Mouse (Mus musculus) liver, embryonic 15.5 days (tissue): ENCODE data around the gene Rnf34. TPM values are rescaled to one million over a fixed set of nuclear protein-coding genes. Genes with fewer than 3 reads are reported as not detected.

Source experiments
- ATAC-seq: fragments of 200-750 bp; cut with Nextera tagmentation; 2 replicates; pipeline ENCODE4 v1.8.0; 2017; ENCODE audit warnings: moderate number of reproducible peaks, mild to moderate bottlenecking, moderate library complexity; ENCODE audit not compliant: insufficient read depth
- H3K27ac ChIP-seq: fragments of 300-500 bp; sonication (generic); replicated peaks from 2 replicates; pipeline ENCODE4 v1.5.1; 2015; ENCODE audit warnings: mild to moderate bottlenecking, inconsistent platforms
- H3K27me3 ChIP-seq: fragments of 300-500 bp; sonication (generic); 2 replicates; pipeline ENCODE4 v1.6.1; 2015; ENCODE audit warnings: mild to moderate bottlenecking, inconsistent platforms
- H3K36me3 ChIP-seq: fragments of 300-500 bp; sonication (generic); replicated peaks from 2 replicates; pipeline ENCODE4 v1.6.1; 2015; ENCODE audit warnings: moderate library complexity, mild to moderate bottlenecking, inconsistent platforms
- H3K4me1 ChIP-seq: fragments of 300-500 bp; sonication (generic); replicated peaks from 2 replicates; pipeline ENCODE4 v1.6.1; 2015; ENCODE audit warnings: inconsistent platforms
- H3K4me2 ChIP-seq: fragments of 300-500 bp; sonication (generic); 2 replicates; pipeline ENCODE4 v1.6.1; 2015; ENCODE audit warnings: moderate library complexity, mild to moderate bottlenecking, inconsistent platforms
- H3K4me3 ChIP-seq: fragments of 300-500 bp; sonication (generic); replicated peaks from 2 replicates; pipeline ENCODE4 v1.5.1; 2015; ENCODE audit warnings: mild to moderate bottlenecking, inconsistent platforms
- H3K9ac ChIP-seq: fragments of 300-500 bp; sonication (generic); 2 replicates; pipeline ENCODE4 v1.6.1; 2015; ENCODE audit warnings: moderate library complexity, mild to moderate bottlenecking, inconsistent platforms
- H3K9me3 ChIP-seq: fragments of 300-500 bp; sonication (generic); replicated peaks from 2 replicates; pipeline ENCODE4 v1.6.1; 2016; ENCODE audit warnings: inconsistent platforms
- WGBS: fragments of 180-500 bp; shearing (Covaris S2); methylation state at CpG from one replicate; pipeline ENCODE4 v1.1.7; 2015; ENCODE audit warnings: mixed read lengths; ENCODE audit not compliant: insufficient replicate concordance; 5-methylcytosine and 5-hydroxymethylcytosine counted together
- polyA plus RNA-seq: library from polyadenylated mRNA; unstranded; fragments of >200 nt; fragmentation: Nextera tagmentation; extraction: Ambion mirVana; gene quantifications from 2 replicates; pipeline ENCODE4 v1.2.1, GENCODE M21; 2015

The Rnf34 gene
- polyA plus RNA-seq, 1 experiment from 2014 or later = 11.0 TPM

GRCm38 (mm10) chr5:122823976-122824375, 25.9 kb upstream of the Rnf34 start:
- Histone ChIP-seq H3K27ac (0 out of 2 replicates have a peak overlapping the region, but pooled peaks have one; percentile 0), H3K4me2 (no peak overlapping the region), H3K36me3 (peaks cover 4% of the 10 kb centered on the region), H3K4me3 (no peak overlapping the region), H3K9ac (no peak overlapping the region), H3K4me1 (peaks cover 37% of the 10 kb centered on the region), H3K27me3 (no peaks in the 10 kb centered on the region), H3K9me3 (no peaks in the 10 kb centered on the region)
- WGBS = 78% methylated on average over 1 of the region's 1 CpGs
- no peak for ATAC-seq

DNA sequence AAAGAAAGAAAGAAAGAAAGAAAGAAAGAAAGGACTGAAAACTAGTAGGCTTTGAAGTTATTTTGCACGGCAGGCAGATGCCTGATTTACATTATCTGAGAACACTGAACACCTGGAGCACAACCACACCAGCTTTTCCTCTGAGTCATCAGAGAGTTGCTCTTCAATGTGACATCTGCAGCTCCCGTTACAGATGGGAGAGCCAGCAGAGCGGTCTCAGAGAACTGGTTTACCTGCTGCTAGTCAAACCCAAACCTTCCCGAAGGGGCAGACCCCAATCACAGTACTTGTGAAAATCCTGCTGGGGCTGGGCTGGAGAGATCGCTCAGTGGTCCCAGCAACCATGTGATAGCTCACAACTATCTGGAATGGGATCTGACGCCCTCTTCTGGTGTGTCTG, 25.4 kb upstream of the Rnf34 start:
- no peak for ATAC-seq
- no peak overlapping the region for H3K9ac ChIP-seq
- no peak overlapping the region for H3K4me3 ChIP-seq
- no peaks in the 10 kb centered on the region for H3K27me3 ChIP-seq
- peaks cover 34% of the 10 kb centered on the region for H3K4me1 ChIP-seq
- WGBS = 59% methylated on average over 6 of the region's 6 CpGs
- no peak overlapping the region for H3K4me2 ChIP-seq
- peaks cover under 1% of the 10 kb centered on the region for H3K36me3 ChIP-seq
- no peak overlapping the region for H3K27ac ChIP-seq
- no peaks in the 10 kb centered on the region for H3K9me3 ChIP-seq

DNA sequence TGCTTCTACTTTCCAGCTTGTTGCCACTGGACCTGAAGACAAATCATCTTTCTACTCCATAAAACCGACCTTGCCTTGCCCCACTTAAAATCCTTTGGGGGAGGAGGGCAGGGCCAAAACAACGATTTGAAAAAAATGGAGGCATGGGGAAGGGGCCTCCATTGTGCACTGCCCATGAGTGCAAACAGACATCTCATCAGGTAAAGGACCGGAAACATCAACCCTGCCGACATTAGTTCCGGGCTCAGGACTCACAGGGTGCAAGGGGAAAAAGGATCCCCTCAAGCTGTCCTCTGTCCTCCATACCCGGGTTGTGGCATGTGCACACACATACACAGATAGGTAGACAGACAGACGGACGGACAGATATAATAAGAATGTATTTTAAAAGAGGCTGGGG, 24.7 kb upstream of the Rnf34 start:
- Histone ChIP-seq H3K4me3 (no peak overlapping the region), H3K4me2 (no peak overlapping the region), H3K4me1 (peaks cover 27% of the 10 kb centered on the region), H3K9me3 (no peaks in the 10 kb centered on the region), H3K27me3 (no peaks in the 10 kb centered on the region), H3K9ac (no peak overlapping the region), H3K27ac (no peak overlapping the region), H3K36me3 (no peaks in the 10 kb centered on the region)
- WGBS = 76% methylated on average over 8 of the region's 8 CpGs
- ATAC-seq = no peak

DNA sequence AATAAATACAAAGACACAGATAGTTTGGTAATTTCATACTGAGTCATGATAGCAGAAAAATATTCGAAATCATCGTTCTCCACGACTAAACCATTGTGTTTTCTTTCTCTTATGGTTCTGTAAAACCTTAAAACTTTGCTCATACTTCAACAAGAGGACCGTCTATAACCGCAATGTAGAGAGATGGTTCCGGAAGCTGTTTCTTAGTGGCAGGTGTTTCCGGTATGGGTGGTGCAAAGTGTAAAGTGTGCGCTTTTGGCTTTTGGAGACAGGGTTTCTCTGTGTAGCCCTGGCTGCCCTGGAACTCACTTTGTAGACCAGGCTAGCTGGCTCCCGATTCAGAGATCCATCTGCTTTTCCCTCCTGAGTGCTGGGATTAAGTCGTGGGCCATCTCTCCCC, 17.3 kb upstream of the Rnf34 start:
- H3K4me1 ChIP-seq = no peaks in the 10 kb centered on the region
- no peak overlapping the region for H3K4me2 ChIP-seq
- 73% methylated on average over 10 of the region's 10 CpGs for WGBS
- no peak overlapping the region for H3K4me3 ChIP-seq
- ATAC-seq = no peak
- H3K9ac ChIP-seq = no peak overlapping the region
- no peak overlapping the region for H3K27ac ChIP-seq
- no peaks in the 10 kb centered on the region for H3K9me3 ChIP-seq
- H3K36me3 ChIP-seq = no peaks in the 10 kb centered on the region
- H3K27me3 ChIP-seq = no peaks in the 10 kb centered on the region

- no peak for ATAC-seq
- H3K9ac ChIP-seq = no peak overlapping the region
- no peaks in the 10 kb centered on the region for H3K4me1 ChIP-seq
- H3K27me3 ChIP-seq = no peaks in the 10 kb centered on the region
- no peak overlapping the region for H3K27ac ChIP-seq
- H3K4me3 ChIP-seq = no peak overlapping the region
- no peak overlapping the region for H3K4me2 ChIP-seq
- WGBS = 67% methylated on average over 10 of the region's 10 CpGs
- no peaks in the 10 kb centered on the region for H3K9me3 ChIP-seq
- no peaks in the 10 kb centered on the region for H3K36me3 ChIP-seq
Observed at GRCm38 (mm10) chr5:122832996-122833395, 16.9 kb upstream of the Rnf34 start.

- Histone ChIP-seq H3K9me3 (no peaks in the 10 kb centered on the region), H3K27me3 (no peaks in the 10 kb centered on the region), H3K4me3 (no peak overlapping the region), H3K4me2 (no peak overlapping the region), H3K27ac (no peak overlapping the region), H3K4me1 (no peaks in the 10 kb centered on the region), H3K36me3 (no peaks in the 10 kb centered on the region), H3K9ac (no peak overlapping the region)
- no peak for ATAC-seq
- WGBS = 62% methylated on average over 2 of the region's 2 CpGs
Observed at GRCm38 (mm10) chr5:122841126-122841525, 8.7 kb upstream of the Rnf34 start.

DNA sequence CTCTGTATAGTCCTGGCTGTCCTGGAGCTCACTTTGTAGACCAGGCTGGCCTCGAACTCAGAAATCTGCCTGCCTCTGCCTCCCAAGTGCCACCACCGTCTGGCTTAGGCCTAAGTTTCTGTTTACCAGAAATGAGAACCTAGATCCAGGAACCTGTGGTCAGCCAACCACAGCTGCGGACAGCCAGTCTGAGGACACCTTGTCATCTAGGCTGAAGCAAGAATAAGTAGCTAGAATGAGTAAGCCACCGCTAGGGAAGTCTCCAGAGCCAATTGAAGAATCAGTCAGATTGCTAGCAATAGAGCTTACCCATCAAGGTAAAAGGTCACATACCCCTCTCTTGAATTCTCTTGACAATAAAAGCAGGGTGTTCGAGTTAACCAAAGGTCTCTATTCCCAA, 6.0 kb upstream of the Rnf34 start:
- no peak for ATAC-seq
- Histone ChIP-seq H3K36me3 (no peaks in the 10 kb centered on the region), H3K27ac (no peak overlapping the region), H3K4me3 (no peak overlapping the region), H3K4me1 (peaks cover 5% of the 10 kb centered on the region; the same call in 1 of the 2 replicates), H3K27me3 (no peaks in the 10 kb centered on the region), H3K9ac (no peak overlapping the region), H3K9me3 (no peaks in the 10 kb centered on the region), H3K4me2 (no peak overlapping the region)
- 58% methylated on average over 5 of the region's 5 CpGs for WGBS

GRCm38 (mm10) chr5:122850319-122851002, 613 bp downstream of the Rnf34 start:
- H3K4me3 ChIP-seq = peak overlapping the region; percentile 78
- H3K36me3 ChIP-seq = no peaks in the 10 kb centered on the region
- peak overlapping the region; percentile 91 for H3K27ac ChIP-seq
- H3K9me3 ChIP-seq = no peaks in the 10 kb centered on the region
- under 1% methylated on average over 38 of the region's 38 CpGs for WGBS
- ATAC-seq = peak; percentile 73
- peak overlapping the region; percentile 89 for H3K9ac ChIP-seq
- peaks cover 36% of the 10 kb centered on the region for H3K4me1 ChIP-seq
- no peaks in the 10 kb centered on the region for H3K27me3 ChIP-seq
- peak overlapping the region; percentile 94 for H3K4me2 ChIP-seq

DNA sequence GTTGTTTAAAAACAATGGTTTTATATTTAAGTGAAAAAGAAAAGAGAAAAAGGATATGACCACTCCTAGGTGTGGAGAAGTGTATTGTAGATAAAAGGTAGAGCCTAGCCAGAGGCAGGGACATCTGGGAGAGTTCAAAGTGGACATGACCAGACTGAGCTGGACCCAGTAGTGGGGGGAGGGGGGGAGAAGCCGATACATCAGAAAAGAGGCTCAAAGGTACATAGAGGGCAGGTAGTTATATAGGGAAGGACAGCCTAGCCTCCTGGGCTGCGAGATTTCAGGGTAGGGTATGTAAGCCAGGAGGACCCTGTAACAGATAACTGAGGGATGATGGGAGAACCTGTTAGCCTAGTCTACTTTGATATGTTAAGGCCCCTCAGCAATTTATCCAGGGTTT, 2.8 kb downstream of the Rnf34 start:
- H3K4me3 ChIP-seq = no peak overlapping the region
- H3K27ac ChIP-seq = no peak overlapping the region
- H3K27me3 ChIP-seq = no peaks in the 10 kb centered on the region
- H3K36me3 ChIP-seq = no peaks in the 10 kb centered on the region
- H3K9ac ChIP-seq = no peak overlapping the region
- no peaks in the 10 kb centered on the region for H3K9me3 ChIP-seq
- WGBS = 71% methylated on average over 2 of the region's 2 CpGs
- ATAC-seq = no peak
- H3K4me2 ChIP-seq = no peak overlapping the region
- H3K4me1 ChIP-seq = peaks cover 36% of the 10 kb centered on the region

DNA sequence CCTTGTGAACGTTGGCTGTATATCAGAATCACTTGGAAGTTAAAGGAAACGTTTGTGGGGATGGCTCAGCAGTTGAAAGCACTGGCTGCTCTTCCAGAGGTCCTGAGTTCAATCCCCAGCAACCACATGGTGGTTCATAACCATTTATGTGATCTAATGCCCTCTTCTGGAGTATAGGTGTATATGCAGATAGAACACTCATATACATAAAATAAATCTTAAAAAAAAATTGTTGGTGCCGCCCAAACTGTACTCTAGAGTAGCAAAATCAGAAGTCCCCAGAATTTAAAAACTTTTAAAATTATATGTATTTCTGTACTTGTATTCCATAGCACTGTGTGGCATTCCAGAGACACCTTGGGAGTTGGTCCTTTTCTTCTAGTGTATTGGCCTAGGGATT, 6.0 kb downstream of the Rnf34 start:
- no peak for ATAC-seq

DNA sequence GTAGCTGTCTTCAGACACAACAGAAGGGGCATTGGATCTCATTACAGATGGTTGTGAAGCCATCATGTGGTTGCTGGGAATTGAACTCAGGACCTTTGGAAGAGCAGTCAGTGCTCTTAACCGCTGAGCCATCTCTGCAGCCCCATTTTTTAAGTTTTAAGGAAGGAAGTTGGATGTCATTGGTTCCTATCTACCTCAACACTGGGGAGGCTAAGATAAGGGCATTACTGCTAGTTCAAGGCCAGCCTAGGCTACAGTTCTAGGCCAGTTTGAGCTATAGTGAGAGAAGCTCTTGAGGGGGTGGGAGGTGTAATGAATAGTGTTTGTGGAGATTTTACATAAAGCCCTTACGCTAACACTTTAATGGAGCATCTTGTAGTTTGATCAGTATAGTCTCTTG, 13.2 kb downstream of the Rnf34 start:
- H3K9me3 ChIP-seq = no peaks in the 10 kb centered on the region
- H3K4me3 ChIP-seq = no peak overlapping the region
- peaks cover 60% of the 10 kb centered on the region for H3K36me3 ChIP-seq
- WGBS = 65% methylated on average over 2 of the region's 2 CpGs
- no peaks in the 10 kb centered on the region for H3K27me3 ChIP-seq
- H3K4me1 ChIP-seq = peaks cover 6% of the 10 kb centered on the region; the same call in 1 of the 2 replicates
- no peak overlapping the region for H3K27ac ChIP-seq
- no peak overlapping the region for H3K9ac ChIP-seq
- no peak overlapping the region for H3K4me2 ChIP-seq
- ATAC-seq = no peak

More for the DNA sequence above, 6.0 kb downstream of the Rnf34 start:
- Histone ChIP-seq H3K4me2 (no peak overlapping the region), H3K27ac (no peak overlapping the region), H3K4me3 (no peak overlapping the region), H3K27me3 (no peaks in the 10 kb centered on the region), H3K9ac (no peak overlapping the region), H3K4me1 (peaks cover 23% of the 10 kb centered on the region), H3K9me3 (no peaks in the 10 kb centered on the region), H3K36me3 (no peaks in the 10 kb centered on the region)
- WGBS = 54% methylated on average over 3 of the region's 3 CpGs

DNA sequence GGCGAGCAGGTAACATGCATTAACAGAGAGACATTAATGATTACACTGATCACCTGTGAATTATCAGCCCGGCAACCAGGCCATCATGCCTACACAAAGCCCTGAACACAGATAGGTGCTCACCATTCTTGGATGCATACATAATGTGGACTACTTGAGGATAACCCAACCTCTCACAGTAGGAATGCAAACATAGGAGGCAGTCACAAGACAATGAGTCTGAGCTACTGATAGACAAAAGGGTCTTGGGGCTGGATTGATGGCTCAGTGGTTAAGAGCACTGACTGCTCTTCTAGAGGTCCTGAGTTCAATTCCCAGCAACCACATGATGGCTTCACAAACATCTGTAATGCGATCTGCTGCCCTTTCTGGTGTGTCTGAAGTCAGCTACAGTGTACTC, 22.8 kb downstream of the Rnf34 start:
- 76% methylated on average over 3 of the region's 3 CpGs for WGBS
- Histone ChIP-seq H3K27me3 (no peaks in the 10 kb centered on the region), H3K9me3 (no peaks in the 10 kb centered on the region), H3K4me2 (no peak overlapping the region), H3K36me3 (peaks cover 43% of the 10 kb centered on the region), H3K4me1 (no peaks in the 10 kb centered on the region; the same call in 1 of the 2 replicates), H3K27ac (no peak overlapping the region), H3K9ac (no peak overlapping the region), H3K4me3 (no peak overlapping the region)
- no peak for ATAC-seq
